ENCODE assay signal across 11 mouse cellular contexts in the genomic region with DNA sequence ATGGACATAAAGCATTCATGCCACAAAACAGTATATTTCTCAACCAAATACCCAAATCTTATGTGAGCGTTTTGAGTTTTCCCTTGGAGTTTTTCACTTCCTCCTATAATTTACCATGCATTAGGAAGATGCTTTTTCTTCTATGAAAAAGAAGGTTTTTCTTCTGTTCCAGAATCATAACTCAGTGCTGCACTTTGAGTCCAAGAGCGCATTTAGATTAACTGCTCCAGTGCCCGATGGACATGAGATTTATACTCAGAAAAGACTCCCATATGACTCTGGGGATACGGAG.
A peak's percentile ranks its signal among the peaks of the same experiment; 100 is the strongest.
DNase-seq lines count a peak whose midpoint lies in the region; ATAC-seq and TF ChIP-seq lines count a peak whose summit lies in the region.
"Had no signal": no experiment of that assay in that cellular context is flagged by ENCODE, and none has a peak within 500 bp of the region (broad histone marks: within the 10 kb centered on the region; RNA-seq: fewer than 3 reads in every experiment).

No protein-coding gene starts in this region.

- no peak for TF ChIP-seq POLR2A in olfactory bulb, adult 2 months (IDR thresholded peaks at IDR 0.05; ENCODE audit: insufficient read depth, low read depth, low read length)

- H3K4me1 ChIP-seq in heart, embryonic 15.5 days (replicated peaks): peaks cover 17% of the 10 kb centered on the region
- peaks cover 9% of the 10 kb centered on the region for H3K4me1 ChIP-seq in midbrain, embryonic 11.5 days (ENCODE audit: control insufficient read depth, insufficient read depth, low read length)
- H3K4me1 ChIP-seq in midbrain, embryonic 14.5 days (ENCODE audit: control insufficient read depth, insufficient read depth, low read length): peaks cover 13% of the 10 kb centered on the region
- H3K4me1 ChIP-seq in olfactory bulb, adult 2 months (ENCODE audit: control insufficient read depth, insufficient read depth, low read length): peaks cover 17% of the 10 kb centered on the region
- H3K4me1 ChIP-seq: embryonic facial prominence, embryonic 12.5 days had no signal

- intact Hi-C loops in gastrocnemius, adult 2 months (cut with DNase I): loop anchor here (5.0 kb wide), 1 partner anchor 71 kb away; a partner anchor contains a TSS

- DNase-seq in gastrocnemius, adult 2 months: no peak
- no peak for DNase-seq in gastrocnemius, postnatal 10 days
- no peak for DNase-seq in heart, adult 8-10 months (ENCODE audit: low spot score)
- peak; percentile 65 for DNase-seq in midbrain, embryonic 11.5 days (ENCODE audit: low spot score, missing footprints)
- no peak for DNase-seq in midbrain, embryonic 14.5 days

- H3K27me3 ChIP-seq in heart, embryonic 15.5 days: no peaks in the 10 kb centered on the region
- H3K27me3 ChIP-seq in midbrain, embryonic 11.5 days (ENCODE audit: control insufficient read depth, insufficient read depth, low read length): no peaks in the 10 kb centered on the region
- H3K27me3 ChIP-seq in midbrain, embryonic 14.5 days (ENCODE audit: control insufficient read depth, insufficient read depth, low read length): no peaks in the 10 kb centered on the region
- H3K27me3 ChIP-seq: embryonic facial prominence, embryonic 12.5 days; forebrain, embryonic 15.5 days had no signal

- 88% methylated on average over 4 of the region's 4 CpGs for WGBS in heart, embryonic 15.5 days
- 87% methylated on average over 4 of the region's 4 CpGs for WGBS in midbrain, embryonic 11.5 days
- 79% methylated on average over 4 of the region's 4 CpGs for WGBS in midbrain, embryonic 14.5 days
- 80% methylated on average over 4 of the region's 4 CpGs for WGBS in olfactory bulb, adult 2 months

- H3K9ac ChIP-seq in heart, embryonic 15.5 days: no peak overlapping the region
- H3K9ac ChIP-seq in midbrain, embryonic 11.5 days (ENCODE audit: low read length): no peak overlapping the region
- H3K9ac ChIP-seq in midbrain, embryonic 14.5 days (replicated peaks; ENCODE audit: low read length): no peak overlapping the region
- H3K9ac ChIP-seq: embryonic facial prominence, embryonic 12.5 days; forebrain, embryonic 15.5 days; hindbrain, embryonic 14.5 days had no signal

- no peak for TF ChIP-seq CTCF in gastrocnemius, adult 2 months (IDR thresholded peaks at IDR 0.05)
- TF ChIP-seq CTCF in olfactory bulb, adult 2 months (IDR thresholded peaks at IDR 0.05; ENCODE audit: insufficient read depth, low read depth, low read length): no peak

- H3K4me3 ChIP-seq in gastrocnemius, adult 2 months: no peak overlapping the region
- H3K4me3 ChIP-seq in heart, embryonic 15.5 days: no peak overlapping the region
- no peak overlapping the region for H3K4me3 ChIP-seq in midbrain, embryonic 11.5 days (ENCODE audit: low read depth, low read length)
- H3K4me3 ChIP-seq in midbrain, embryonic 14.5 days (replicated peaks; ENCODE audit: low read depth, low read length): no peak overlapping the region
- H3K4me3 ChIP-seq in olfactory bulb, adult 2 months (ENCODE audit: insufficient read depth, low read depth, low read length): no peak overlapping the region
- H3K4me3 ChIP-seq: embryonic facial prominence, embryonic 12.5 days; forebrain, embryonic 15.5 days had no signal

- H3K27ac ChIP-seq in gastrocnemius, adult 2 months: peak overlapping the region; percentile 72
- H3K27ac ChIP-seq in heart, embryonic 15.5 days: peak overlapping the region; percentile 74
- no peak overlapping the region for H3K27ac ChIP-seq in midbrain, embryonic 11.5 days (ENCODE audit: low read depth, low read length)
- H3K27ac ChIP-seq in midbrain, embryonic 14.5 days (replicated peaks; ENCODE audit: low read depth, low read length): no peak overlapping the region
- H3K27ac ChIP-seq in olfactory bulb, adult 2 months (ENCODE audit: insufficient read depth, low read depth, low read length): peak overlapping the region; percentile 77
- H3K27ac ChIP-seq: embryonic facial prominence, embryonic 12.5 days; forebrain, embryonic 15.5 days; hindbrain, embryonic 14.5 days had no signal

- no peak overlapping the region for H3K4me2 ChIP-seq in heart, embryonic 15.5 days
- H3K4me2 ChIP-seq in midbrain, embryonic 11.5 days: no peak overlapping the region
- no peak overlapping the region for H3K4me2 ChIP-seq in midbrain, embryonic 14.5 days (ENCODE audit: low read length)
- H3K4me2 ChIP-seq: embryonic facial prominence, embryonic 12.5 days; forebrain, embryonic 15.5 days; heart, embryonic 11.5 days; hindbrain, embryonic 14.5 days had no signal

- no peaks in the 10 kb centered on the region for H3K9me3 ChIP-seq in heart, embryonic 15.5 days (replicated peaks)
- no peaks in the 10 kb centered on the region for H3K9me3 ChIP-seq in midbrain, embryonic 11.5 days (ENCODE audit: control insufficient read depth, low read length)
- no peaks in the 10 kb centered on the region for H3K9me3 ChIP-seq in midbrain, embryonic 14.5 days (ENCODE audit: control insufficient read depth, low read length)
- H3K9me3 ChIP-seq: embryonic facial prominence, embryonic 12.5 days; forebrain, embryonic 15.5 days had no signal

- no peak for ATAC-seq in heart, embryonic 15.5 days (replicated peaks; ENCODE audit: insufficient number of reproducible peaks, insufficient read depth, low FRiP score, low read depth)
- no peak for ATAC-seq in midbrain, embryonic 11.5 days (ENCODE audit: low FRiP score)
- no peak for ATAC-seq in midbrain, embryonic 14.5 days (ENCODE audit: low FRiP score, low TSS enrichment)

- no peaks in the 10 kb centered on the region for H3K36me3 ChIP-seq in heart, embryonic 15.5 days
- H3K36me3 ChIP-seq in midbrain, embryonic 11.5 days (ENCODE audit: control insufficient read depth, insufficient read depth, low read length): no peaks in the 10 kb centered on the region
- no peaks in the 10 kb centered on the region for H3K36me3 ChIP-seq in midbrain, embryonic 14.5 days (ENCODE audit: control insufficient read depth, insufficient read depth, low read length)
- H3K36me3 ChIP-seq: forebrain, embryonic 15.5 days had no signal

Comparison
In these comparisons a context has a peak if more than half of its experiments do, and no peak if none do; other contexts are left out.
1. H3K27ac ChIP-seq: peak in gastrocnemius, adult 2 months (single experiment), heart, embryonic 15.5 days (single experiment) and olfactory bulb, adult 2 months (single experiment); none in midbrain, embryonic 11.5 days (single experiment) and midbrain, embryonic 14.5 days (single experiment).